Mouse (Mus musculus) bone marrow macrophage, adult 2 months (primary cell): ENCODE results near the gene Bmper.

Source experiments
- CTCF ChIP-seq: IDR thresholded peaks from 2 replicates; pipeline ENCODE4 v1.5.1; 2012; ENCODE audit warnings: low read depth, mild to moderate bottlenecking, low read length, moderate library complexity
- POLR2A ChIP-seq: IDR thresholded peaks from 2 replicates; pipeline ENCODE4 v1.6.1; 2012; ENCODE audit warnings: mild to moderate bottlenecking, low read depth, low read length, borderline replicate concordance

DNA sequence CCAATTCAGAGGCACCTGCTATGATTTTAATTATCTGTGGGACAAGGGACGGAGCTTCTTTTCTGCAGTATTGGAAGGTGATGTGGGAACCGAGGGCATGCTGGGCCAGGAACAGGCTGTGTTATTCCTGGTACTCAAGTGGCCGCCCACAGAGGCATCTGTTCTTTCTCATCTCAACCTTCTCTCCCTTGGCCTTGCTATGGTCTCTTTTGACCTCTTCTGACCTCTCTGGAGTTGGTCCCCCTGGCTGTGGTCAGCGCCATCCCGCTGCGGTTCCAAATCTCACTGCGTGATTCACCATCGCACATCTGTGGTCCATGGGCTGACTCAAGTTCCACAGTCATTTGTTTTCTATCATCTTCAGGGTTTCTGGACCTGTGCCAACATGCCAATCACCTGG is 77.5 kb downstream of the Bmper start:
- TF ChIP-seq POLR2A (no peak), CTCF (no peak)
